Mouse (Mus musculus): ENCODE results near the gene Xlr3c.
"Not testable (repeated sequence)": the region's sequence is repeated elsewhere in the genome, so short reads cannot be mapped to it uniquely, and the experiment has no call there.

Gene Xlr3c

DNA sequence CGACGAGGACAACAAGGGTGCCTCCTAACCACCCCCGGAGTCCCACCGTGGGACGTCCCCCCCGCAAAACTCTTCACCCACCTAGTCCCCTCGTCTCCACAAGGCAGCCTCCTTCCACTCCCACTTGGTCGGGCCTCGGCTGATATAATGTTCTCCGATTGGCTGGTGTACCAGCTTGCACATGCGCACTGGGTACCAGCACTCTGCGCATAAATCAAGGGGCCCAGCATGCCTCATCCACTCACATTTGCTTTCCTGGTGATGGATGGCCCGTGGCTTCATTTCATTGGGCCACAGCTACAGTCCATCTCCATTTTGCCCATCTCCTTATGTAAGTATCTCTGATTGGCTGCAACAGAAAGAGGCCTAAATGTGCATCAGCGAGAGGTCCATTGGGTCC is at the start of gene Xlr3c:
Gene Xlr3c, minus strand, starts transcription at position 121 of the 400 bp plus-strand sequence.
- DNase-seq (ENCODE audit: low spot score): not testable (repeated sequence)

GRCm38 (mm10) chrX:73312522-73312921 is 47.3 kb upstream of the Xlr3c start:
- no peak for DNase-seq (ENCODE audit: low spot score)

DNA sequence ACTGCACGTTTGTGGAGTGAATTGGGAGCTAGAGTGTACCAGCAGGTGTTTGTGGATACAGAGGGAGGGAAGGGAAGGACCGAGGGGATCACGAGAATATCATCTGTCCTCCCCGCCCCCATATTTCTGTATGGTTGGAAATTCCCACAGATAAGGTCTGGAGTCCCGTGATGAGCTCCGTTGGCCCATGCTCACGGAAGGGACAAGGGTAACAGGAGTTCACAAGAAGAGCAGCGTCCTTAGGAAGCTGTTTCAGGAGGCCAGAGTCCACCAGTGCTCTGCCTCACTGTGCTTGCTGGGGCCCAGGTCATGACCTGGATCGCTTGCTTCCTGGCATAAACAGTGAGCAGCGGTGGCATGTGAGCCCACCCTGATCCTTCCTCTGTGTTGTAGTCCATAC is 30.6 kb upstream of the Xlr3c start:
- not testable (repeated sequence) for DNase-seq (ENCODE audit: low spot score)

- DNase-seq (ENCODE audit: low spot score): not testable (repeated sequence)
Measured at GRCm38 (mm10) chrX:73292876-73293275, 27.7 kb upstream of the Xlr3c start, which contains the start of the genes Xlr5a and Xlr5c. Gene Xlr5a, minus strand, starts transcription at chrX:73292976. Gene Xlr5c, minus strand, starts transcription at chrX:73292976.

GRCm38 (mm10) chrX:73262428-73262827 is 2.8 kb downstream of the Xlr3c start:
- not testable (repeated sequence) for DNase-seq (ENCODE audit: low spot score)

- not testable (repeated sequence) for DNase-seq (ENCODE audit: low spot score)
Measured at GRCm38 (mm10) chrX:73242821-73243325, 22.3 kb downstream of the Xlr3c start, which contains the start of gene Xlr4c. Gene Xlr4c, minus strand, starts transcription at chrX:73243130.

DNA sequence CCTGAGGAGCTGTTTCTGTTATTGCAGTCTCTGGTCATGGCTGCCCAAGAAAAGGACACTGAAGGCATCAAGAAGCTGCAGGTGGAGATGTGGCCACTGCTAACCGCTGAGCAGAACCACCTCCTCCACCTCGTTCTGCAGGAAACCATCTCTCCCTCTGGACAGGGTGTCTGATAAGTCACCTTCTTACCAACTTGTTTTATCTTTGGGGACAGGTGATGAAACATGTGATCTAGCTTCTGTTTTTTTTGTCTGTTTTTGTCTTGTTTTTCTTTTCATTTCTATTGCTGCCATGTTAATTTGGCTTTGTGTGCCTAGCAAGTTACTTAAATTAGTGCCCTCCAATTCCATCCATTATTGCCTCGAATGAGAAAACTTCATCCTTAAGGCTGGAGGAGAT is 35.9 kb downstream of the Xlr3c start:
- DNase-seq (ENCODE audit: low spot score): no peak

- peak; percentile 9 for DNase-seq (ENCODE audit: low spot score)
Measured at GRCm38 (mm10) chrX:73228606-73229214, 36.5 kb downstream of the Xlr3c start.

- peak; percentile 18 for DNase-seq (ENCODE audit: low spot score)
Measured at GRCm38 (mm10) chrX:73227914-73228605, 37.1 kb downstream of the Xlr3c start, which contains the start of gene F8a. Gene F8a, plus strand, starts transcription at chrX:73228291.

GRCm38 (mm10) chrX:73225365-73225764 is 39.8 kb downstream of the Xlr3c start:
- no peak for DNase-seq (ENCODE audit: low spot score)

- DNase-seq (ENCODE audit: low spot score): not testable (repeated sequence)
Measured at GRCm38 (mm10) chrX:73213819-73214564, 51.2 kb downstream of the Xlr3c start, which contains the start of gene Xlr4b. Gene Xlr4b, plus strand, starts transcription at chrX:73214333.

Measured in urinary bladder, postnatal 10 days (tissue).